Mouse (Mus musculus) embryonic facial prominence, embryonic 12.5 days (tissue): ENCODE data around the gene Gm42791. TPM values are rescaled to one million over a fixed set of nuclear protein-coding genes. Genes with fewer than 3 reads are reported as not detected.

Source experiments
- ATAC-seq: fragments of 200-750 bp; cut with Nextera tagmentation; 2 replicates; pipeline ENCODE4 v1.8.0; 2017; ENCODE audit not compliant: insufficient number of reproducible peaks, insufficient read depth, low FRiP score, low TSS enrichment
- H3K27ac ChIP-seq: fragments of 300-500 bp; sonication (generic); 2 replicates; pipeline ENCODE4 v1.5.1; 2016; ENCODE audit warnings: mild to moderate bottlenecking
- H3K27me3 ChIP-seq: fragments of 300-500 bp; sonication (generic); 2 replicates; pipeline ENCODE4 v1.6.1; 2016; ENCODE audit warnings: mild to moderate bottlenecking, moderate library complexity
- H3K36me3 ChIP-seq: fragments of 300-500 bp; sonication (generic); 2 replicates; pipeline ENCODE4 v1.6.1; 2016; ENCODE audit warnings: mild to moderate bottlenecking
- H3K4me1 ChIP-seq: fragments of 300-500 bp; sonication (generic); 2 replicates; pipeline ENCODE4 v1.6.1; 2016
- H3K4me2 ChIP-seq: fragments of 300-500 bp; sonication (generic); replicated peaks from 2 replicates; pipeline ENCODE4 v1.6.1; 2016; ENCODE audit warnings: mild to moderate bottlenecking, moderate library complexity
- H3K4me3 ChIP-seq: fragments of 300-500 bp; sonication (generic); 2 replicates; pipeline ENCODE4 v1.5.1; 2016; ENCODE audit warnings: mild to moderate bottlenecking
- H3K9ac ChIP-seq: fragments of 300-500 bp; sonication (generic); 2 replicates; pipeline ENCODE4 v1.6.1; 2016; ENCODE audit warnings: mild to moderate bottlenecking, moderate library complexity
- H3K9me3 ChIP-seq: fragments of 300-500 bp; sonication (generic); 2 replicates; pipeline ENCODE4 v1.6.1; 2016; ENCODE audit warnings: mild to moderate bottlenecking, moderate library complexity
- WGBS: fragments of 180-500 bp; shearing (Covaris S2); methylation state at CpG from one replicate; pipeline ENCODE4 v1.1.7; 2016; 5-methylcytosine and 5-hydroxymethylcytosine counted together
- polyA plus RNA-seq: library from polyadenylated mRNA; unstranded; fragments of >200 nt; fragmentation: Nextera tagmentation; extraction: Ambion mirVana; gene quantifications from 2 replicates; pipeline ENCODE4 v1.2.1, GENCODE M21; 2016

The Gm42791 gene
- polyA plus RNA-seq, 1 experiment from 2014 or later: 3.4 TPM

- no peak overlapping the region for H3K9ac ChIP-seq
- ATAC-seq: no peak
- no peaks in the 10 kb centered on the region for H3K36me3 ChIP-seq
Observed at GRCm38 (mm10) chr5:148975035-148975434, 19.9 kb downstream of the Gm42791 start.

GRCm38 (mm10) chr5:148973019-148973668, 21.8 kb downstream of the Gm42791 start:
- Histone ChIP-seq H3K27me3 (no peaks in the 10 kb centered on the region), H3K4me3 (no peak overlapping the region), H3K4me1 (peaks cover 22% of the 10 kb centered on the region), H3K9me3 (no peaks in the 10 kb centered on the region), H3K36me3 (no peaks in the 10 kb centered on the region), H3K4me2 (peak overlapping the region; percentile 15; the same call in 1 of the 2 replicates), H3K27ac (no peak overlapping the region), H3K9ac (0 out of 2 replicates have a peak overlapping the region, but pooled peaks have one; percentile 4)
- WGBS: 3% methylated on average over 6 of the region's 6 CpGs
- ATAC-seq: no peak

More at GRCm38 (mm10) chr5:148975035-148975434, 19.9 kb downstream of the Gm42791 start:
- Histone ChIP-seq H3K27ac (no peak overlapping the region), H3K27me3 (no peaks in the 10 kb centered on the region), H3K4me1 (peaks cover 24% of the 10 kb centered on the region), H3K9me3 (no peaks in the 10 kb centered on the region), H3K4me2 (no peak overlapping the region), H3K4me3 (no peak overlapping the region)
- 89% methylated on average over 12 of the region's 12 CpGs for WGBS

- no peaks in the 10 kb centered on the region for H3K27me3 ChIP-seq
- 92% methylated on average over 8 of the region's 8 CpGs for WGBS
- no peak overlapping the region for H3K4me2 ChIP-seq
- ATAC-seq: no peak
- no peaks in the 10 kb centered on the region for H3K9me3 ChIP-seq
- no peak overlapping the region for H3K4me3 ChIP-seq
- H3K4me1 ChIP-seq: peaks cover 15% of the 10 kb centered on the region
- no peaks in the 10 kb centered on the region for H3K36me3 ChIP-seq
- no peak overlapping the region for H3K9ac ChIP-seq
- no peak overlapping the region for H3K27ac ChIP-seq
Observed at GRCm38 (mm10) chr5:148972167-148972566, 22.8 kb downstream of the Gm42791 start.

- H3K9ac ChIP-seq: no peak overlapping the region
- H3K27me3 ChIP-seq: no peaks in the 10 kb centered on the region
- peaks cover 34% of the 10 kb centered on the region for H3K4me1 ChIP-seq
- no peak overlapping the region for H3K4me2 ChIP-seq
- no peaks in the 10 kb centered on the region for H3K36me3 ChIP-seq
- H3K4me3 ChIP-seq: no peak overlapping the region
- 63% methylated on average over 9 of the region's 9 CpGs for WGBS
- 0 out of 2 replicates have a peak overlapping the region, but pooled peaks have one; percentile 6 for H3K27ac ChIP-seq
- no peak for ATAC-seq
- no peaks in the 10 kb centered on the region for H3K9me3 ChIP-seq
Observed at GRCm38 (mm10) chr5:148969648-148970047, 25.3 kb downstream of the Gm42791 start.

GRCm38 (mm10) chr5:148968958-148969576, 25.9 kb downstream of the Gm42791 start:
- H3K9me3 ChIP-seq: no peaks in the 10 kb centered on the region
- no peak for ATAC-seq
- H3K27me3 ChIP-seq: no peaks in the 10 kb centered on the region
- no peak overlapping the region for H3K9ac ChIP-seq
- WGBS: 72% methylated on average over 7 of the region's 7 CpGs
- 0 out of 2 replicates have a peak overlapping the region, but pooled peaks have one; percentile 6 for H3K27ac ChIP-seq
- peaks cover 36% of the 10 kb centered on the region for H3K4me1 ChIP-seq
- H3K4me3 ChIP-seq: no peak overlapping the region
- no peaks in the 10 kb centered on the region for H3K36me3 ChIP-seq
- H3K4me2 ChIP-seq: no peak overlapping the region

- no peak overlapping the region for H3K9ac ChIP-seq
- no peaks in the 10 kb centered on the region for H3K27me3 ChIP-seq
- H3K9me3 ChIP-seq: no peaks in the 10 kb centered on the region
- H3K4me1 ChIP-seq: peaks cover 33% of the 10 kb centered on the region
- no peak overlapping the region for H3K4me2 ChIP-seq
- ATAC-seq: no peak
- WGBS: 71% methylated on average over 5 of the region's 5 CpGs
- no peak overlapping the region for H3K27ac ChIP-seq
- no peaks in the 10 kb centered on the region for H3K36me3 ChIP-seq
- H3K4me3 ChIP-seq: no peak overlapping the region
Observed at GRCm38 (mm10) chr5:148968179-148968578, 26.8 kb downstream of the Gm42791 start.

GRCm38 (mm10) chr5:148966395-148966794, 28.6 kb downstream of the Gm42791 start:
- peaks cover 28% of the 10 kb centered on the region for H3K4me1 ChIP-seq
- no peaks in the 10 kb centered on the region for H3K36me3 ChIP-seq
- H3K27ac ChIP-seq: peak overlapping the region; percentile 78
- 37% methylated on average over 6 of the region's 6 CpGs for WGBS
- no peak for ATAC-seq
- H3K4me3 ChIP-seq: no peak overlapping the region
- H3K4me2 ChIP-seq: no peak overlapping the region
- no peaks in the 10 kb centered on the region for H3K27me3 ChIP-seq
- H3K9ac ChIP-seq: no peak overlapping the region
- no peaks in the 10 kb centered on the region for H3K9me3 ChIP-seq

GRCm38 (mm10) chr5:148965691-148966333, 29.1 kb downstream of the Gm42791 start:
- ATAC-seq: no peak
- Histone ChIP-seq H3K36me3 (no peaks in the 10 kb centered on the region), H3K9ac (no peak overlapping the region), H3K4me1 (peaks cover 28% of the 10 kb centered on the region), H3K4me2 (no peak overlapping the region), H3K27me3 (no peaks in the 10 kb centered on the region), H3K4me3 (no peak overlapping the region), H3K9me3 (no peaks in the 10 kb centered on the region), H3K27ac (peak overlapping the region; percentile 78)
- WGBS: 15% methylated on average over 13 of the region's 13 CpGs

- no peaks in the 10 kb centered on the region for H3K36me3 ChIP-seq
- H3K9me3 ChIP-seq: no peaks in the 10 kb centered on the region
- H3K9ac ChIP-seq: no peak overlapping the region
- 45% methylated on average over 15 of the region's 15 CpGs for WGBS
- no peaks in the 10 kb centered on the region for H3K27me3 ChIP-seq
- H3K4me3 ChIP-seq: no peak overlapping the region
- peaks cover 28% of the 10 kb centered on the region for H3K4me1 ChIP-seq
- no peak for ATAC-seq
- H3K4me2 ChIP-seq: no peak overlapping the region
- H3K27ac ChIP-seq: peak overlapping the region; percentile 78
Observed at GRCm38 (mm10) chr5:148965089-148965591, 29.8 kb downstream of the Gm42791 start.

- no peaks in the 10 kb centered on the region for H3K27me3 ChIP-seq
- no peak for ATAC-seq
- no peaks in the 10 kb centered on the region for H3K36me3 ChIP-seq
- H3K4me2 ChIP-seq: no peak overlapping the region
- WGBS: 89% methylated on average over 1 of the region's 1 CpGs
- H3K9ac ChIP-seq: no peak overlapping the region
- H3K27ac ChIP-seq: no peak overlapping the region
- no peak overlapping the region for H3K4me3 ChIP-seq
- H3K9me3 ChIP-seq: no peaks in the 10 kb centered on the region
- peaks cover 35% of the 10 kb centered on the region for H3K4me1 ChIP-seq
Observed at GRCm38 (mm10) chr5:148964251-148964650, 30.7 kb downstream of the Gm42791 start.

GRCm38 (mm10) chr5:148960211-148960610, 34.7 kb downstream of the Gm42791 start:
- Histone ChIP-seq H3K4me3 (no peak overlapping the region), H3K27me3 (no peaks in the 10 kb centered on the region), H3K9ac (no peak overlapping the region), H3K4me2 (no peak overlapping the region; the same call in 1 of the 2 replicates), H3K9me3 (no peaks in the 10 kb centered on the region), H3K27ac (no peak overlapping the region), H3K4me1 (peaks cover 22% of the 10 kb centered on the region), H3K36me3 (no peaks in the 10 kb centered on the region)
- no peak for ATAC-seq
- WGBS: 62% methylated on average over 10 of the region's 10 CpGs
